ENCODE assay signal across 10 mouse cellular contexts in genomic region chr8:126601325-126601724, GRCm38 (mm10). TPM values are rescaled to one million over a fixed set of nuclear protein-coding genes. Genes with fewer than 3 reads are reported as not detected.
DNase-seq lines count a peak whose midpoint lies in the region; ATAC-seq lines count a peak whose summit lies in the region.
"Had no signal": no experiment of that assay in that cellular context is flagged by ENCODE, and none has a peak within 500 bp of the region (broad histone marks: within the 10 kb centered on the region; RNA-seq: fewer than 3 reads in every experiment).

No protein-coding gene starts in this region.

- 36% methylated on average over 5 of the region's 5 CpGs for WGBS in lung, embryonic 15.5 days
- WGBS in forebrain, embryonic 12.5 days = 25% methylated on average over 5 of the region's 5 CpGs
- 21% methylated on average over 5 of the region's 5 CpGs for WGBS in neural tube, embryonic 14.5 days

- H3K36me3 ChIP-seq in lung, embryonic 15.5 days = no peaks in the 10 kb centered on the region
- H3K36me3 ChIP-seq in forebrain, embryonic 12.5 days (replicated peaks) = no peaks in the 10 kb centered on the region
- H3K36me3 ChIP-seq in neural tube, embryonic 14.5 days (ENCODE audit: control insufficient read depth, insufficient read depth, low read length) = no peaks in the 10 kb centered on the region

- peak; percentile 88 for DNase-seq in heart, adult 11 months
- DNase-seq in heart, postnatal 14 days = no peak
- DNase-seq in lung, adult 18-20 months = no peak
- DNase-seq in cerebellum, postnatal 4 days (ENCODE audit: low spot score in 2 of 2) = no peak
- DNase-seq in adrenal gland, postnatal 25 days = no peak
- DNase-seq: cerebellum, postnatal 14 days; gastrocnemius, postnatal 10 days had no signal

- no peaks in the 10 kb centered on the region for H3K27me3 ChIP-seq in lung, embryonic 15.5 days
- peaks cover 5% of the 10 kb centered on the region; the same call in 1 of the 2 replicates for H3K27me3 ChIP-seq in forebrain, embryonic 12.5 days
- no peaks in the 10 kb centered on the region for H3K27me3 ChIP-seq in neural tube, embryonic 14.5 days (ENCODE audit: control insufficient read depth, insufficient read depth, low read length)

- H3K4me3 ChIP-seq in lung, embryonic 15.5 days = no peak overlapping the region
- H3K4me3 ChIP-seq in forebrain, embryonic 12.5 days (replicated peaks) = no peak overlapping the region
- no peak overlapping the region for H3K4me3 ChIP-seq in neural tube, embryonic 14.5 days (ENCODE audit: low read depth, low read length)

- intact Hi-C loops in heart, postnatal 14 days (cut with DNase I) = no loop called here

- peaks cover 56% of the 10 kb centered on the region for H3K4me1 ChIP-seq in lung, embryonic 15.5 days
- peaks cover 50% of the 10 kb centered on the region for H3K4me1 ChIP-seq in forebrain, embryonic 12.5 days
- H3K4me1 ChIP-seq in neural tube, embryonic 14.5 days (ENCODE audit: control insufficient read depth, insufficient read depth, low read length) = peaks cover 24% of the 10 kb centered on the region

- peak overlapping the region; percentile 56 for H3K27ac ChIP-seq in lung, embryonic 15.5 days
- peak overlapping the region; percentile 63; the same call in 1 of the 2 replicates for H3K27ac ChIP-seq in forebrain, embryonic 12.5 days
- peak overlapping the region; percentile 16; the same call in 1 of the 2 replicates for H3K27ac ChIP-seq in neural tube, embryonic 14.5 days (ENCODE audit: low read depth, low read length)

- ATAC-seq in lung, embryonic 15.5 days (ENCODE audit: borderline replicate concordance, extremely low read depth, low FRiP score, low TSS enrichment) = no peak
- no peak for ATAC-seq in forebrain, embryonic 12.5 days (ENCODE audit: low FRiP score)
- ATAC-seq in neural tube, embryonic 14.5 days (ENCODE audit: low read depth) = no peak

- no peak overlapping the region for H3K9ac ChIP-seq in lung, embryonic 15.5 days
- 0 out of 2 replicates have a peak overlapping the region, but pooled peaks have one; percentile 29 for H3K9ac ChIP-seq in forebrain, embryonic 12.5 days
- no peak overlapping the region for H3K9ac ChIP-seq in neural tube, embryonic 14.5 days (replicated peaks; ENCODE audit: low read depth, low read length)

- no peak overlapping the region for H3K4me2 ChIP-seq in lung, embryonic 15.5 days
- no peak overlapping the region for H3K4me2 ChIP-seq in forebrain, embryonic 12.5 days
- H3K4me2 ChIP-seq in neural tube, embryonic 14.5 days (ENCODE audit: low read depth, low read length) = no peak overlapping the region

- no peaks in the 10 kb centered on the region for H3K9me3 ChIP-seq in lung, embryonic 15.5 days
- H3K9me3 ChIP-seq in forebrain, embryonic 12.5 days = no peaks in the 10 kb centered on the region
- H3K9me3 ChIP-seq in neural tube, embryonic 14.5 days (ENCODE audit: control insufficient read depth, low read length) = no peaks in the 10 kb centered on the region

RNA-seq across cellular contexts. Expression of gene Irf2bp2, which starts 7.5 kb away (rescaled TPM):
- total RNA-seq in heart, postnatal 14 days (2021) = 100 to 1,000 TPM; 124 to 140 TPM
- polyA plus RNA-seq in lung, embryonic 15.5 days (2015; fragmentation: Nextera tagmentation; extraction: Ambion mirVana) = 12.6 TPM in 2 replicates
- polyA plus RNA-seq in forebrain, embryonic 12.5 days (2016; fragmentation: Nextera tagmentation; extraction: Ambion mirVana) = 7.4 and 7.8 TPM in 2 replicates
- polyA plus RNA-seq in neural tube, embryonic 14.5 days (2014; fragmentation: Nextera tagmentation; extraction: Ambion mirVana) = 8.5 and 8.8 TPM in 2 replicates
- total RNA-seq in adrenal gland, postnatal 25 days (2021) = 81.3 and 82.6 TPM in 2 replicates
